9 mouse cellular contexts compared by ENCODE assay signal in genomic region chr16:39056061-39056460, GRCm38 (mm10).
DNase-seq lines count a peak whose midpoint lies in the region; ATAC-seq lines count a peak whose summit lies in the region.
"Had no signal": no experiment of that assay in that cellular context is flagged by ENCODE, and none has a peak within 500 bp of the region (broad histone marks: within the 10 kb centered on the region; RNA-seq: fewer than 3 reads in every experiment).

No protein-coding gene starts in this region.

- H3K9ac ChIP-seq in liver, embryonic 12.5 days: no peak overlapping the region
- no peak overlapping the region for H3K9ac ChIP-seq in forebrain, embryonic 13.5 days
- H3K9ac ChIP-seq: embryonic facial prominence, embryonic 13.5 days had no signal

- no peak for ATAC-seq in liver, embryonic 12.5 days
- peak; percentile 65; the same call in 1 of the 2 replicates for ATAC-seq in forebrain, embryonic 13.5 days
- no peak for ATAC-seq in erythroblast, adult 5-6 weeks (replicated peaks; ENCODE audit: low FRiP score, poor library complexity, severe bottlenecking)
- no peak for ATAC-seq in erythroid progenitor cell, adult 5-6 weeks (replicated peaks; ENCODE audit: low FRiP score, poor library complexity, severe bottlenecking)

- H3K27me3 ChIP-seq in liver, embryonic 12.5 days (replicated peaks): 0 out of 2 replicates have a peak, but pooled peaks cover 1% of the 10 kb centered on the region
- H3K27me3 ChIP-seq in forebrain, embryonic 13.5 days: 0 out of 2 replicates have a peak, but pooled peaks cover 6% of the 10 kb centered on the region

- H3K4me2 ChIP-seq in liver, embryonic 12.5 days: no peak overlapping the region
- no peak overlapping the region for H3K4me2 ChIP-seq in forebrain, embryonic 13.5 days
- H3K4me2 ChIP-seq: embryonic facial prominence, embryonic 13.5 days had no signal

- no peaks in the 10 kb centered on the region for H3K36me3 ChIP-seq in liver, embryonic 12.5 days
- H3K36me3 ChIP-seq in forebrain, embryonic 13.5 days (ENCODE audit: poor library complexity, severe bottlenecking): no peaks in the 10 kb centered on the region
- H3K36me3 ChIP-seq: embryonic facial prominence, embryonic 13.5 days had no signal

- 15% methylated on average over 6 of the region's 6 CpGs for WGBS in liver, embryonic 12.5 days (ENCODE audit: insufficient replicate concordance)
- 19% methylated on average over 6 of the region's 6 CpGs for WGBS in forebrain, embryonic 13.5 days

- DNase-seq in liver: peak; percentile 9
- DNase-seq in adrenal gland, postnatal 14 days: peak; percentile 67
- DNase-seq in kidney, postnatal 4 days: peak; percentile 32 to 55
- DNase-seq in mesoderm, embryonic 11.5 days (ENCODE audit: low read depth, low spot score): peak; percentile 54

- H3K9me3 ChIP-seq in liver, embryonic 12.5 days (replicated peaks): no peaks in the 10 kb centered on the region
- H3K9me3 ChIP-seq in forebrain, embryonic 13.5 days (replicated peaks): no peaks in the 10 kb centered on the region
- H3K9me3 ChIP-seq: embryonic facial prominence, embryonic 13.5 days had no signal

- H3K4me1 ChIP-seq in liver, embryonic 12.5 days: no peaks in the 10 kb centered on the region
- H3K4me1 ChIP-seq in forebrain, embryonic 13.5 days: no peaks in the 10 kb centered on the region

- no peak overlapping the region for H3K27ac ChIP-seq in liver, embryonic 12.5 days
- no peak overlapping the region for H3K27ac ChIP-seq in forebrain, embryonic 13.5 days
- H3K27ac ChIP-seq: embryonic facial prominence, embryonic 13.5 days had no signal

- H3K4me3 ChIP-seq in liver, embryonic 12.5 days: no peak overlapping the region
- no peak overlapping the region for H3K4me3 ChIP-seq in forebrain, embryonic 13.5 days
- H3K4me3 ChIP-seq: embryonic facial prominence, embryonic 13.5 days had no signal

Comparison
In these comparisons a context has a peak if more than half of its experiments do, and no peak if none do; other contexts are left out.
1. DNase-seq: peak in every context shown above with its lines; median percentile 67 in adrenal gland, postnatal 14 days; 54 in mesoderm, embryonic 11.5 days; 44 in kidney, postnatal 4 days; 9 in liver.